Mouse (Mus musculus): Measurements from ENCODE around the gene Brd2.

Brd2 gene

DNA sequence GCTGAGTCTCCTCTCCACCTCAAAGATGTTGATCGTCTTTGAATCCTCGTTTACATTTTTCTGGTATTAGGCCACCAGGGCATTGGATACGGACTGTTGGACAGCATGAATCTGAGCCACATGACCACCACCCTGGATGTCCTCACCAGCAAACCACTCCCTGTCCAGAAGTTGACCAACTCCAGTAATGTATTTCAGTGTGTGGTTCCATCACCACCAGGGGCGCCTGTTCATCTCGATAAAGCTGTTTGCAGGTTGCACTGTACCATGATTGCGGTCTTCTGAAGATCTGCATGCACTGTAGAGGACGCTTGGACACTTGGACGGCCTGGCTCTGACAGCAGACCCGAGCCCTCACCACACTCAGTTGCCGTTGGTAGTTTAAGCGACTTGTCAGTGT lies 10.9 kb upstream of the Brd2 start:
- peak in 1 of 2 experiments; percentile 4 for DNase-seq (ENCODE audit: low spot score in 2 of 2)

DNA sequence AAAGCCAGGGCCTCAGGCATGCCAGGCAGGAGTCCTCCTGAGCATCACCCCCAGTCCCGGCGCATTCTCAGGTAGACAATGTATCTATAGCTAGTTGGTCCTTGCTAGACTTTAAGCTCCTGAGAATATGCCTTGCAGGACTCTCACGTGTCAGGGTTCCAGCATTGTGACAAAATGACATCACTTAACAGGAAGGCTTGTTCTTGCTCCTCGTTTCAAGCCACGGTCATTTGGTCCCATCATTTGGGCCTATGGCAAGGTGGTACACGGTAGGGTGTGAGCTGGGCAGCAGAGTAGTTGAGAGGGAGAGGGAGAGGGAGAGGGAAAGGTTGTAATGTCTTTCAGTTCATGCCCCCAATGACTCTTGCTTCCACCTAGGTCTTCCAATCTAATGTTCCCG lies 9.5 kb upstream of the Brd2 start:
- DNase-seq (ENCODE audit: low spot score in 2 of 2), result no peak

GRCm38 (mm10) chr17:34130073-34130947 lies 7.9 kb upstream of the Brd2 start:
- DNase-seq (ENCODE audit: low spot score in 2 of 2), result no peak

GRCm38 (mm10) chr17:34128944-34129791 lies 6.7 kb upstream of the Brd2 start:
- no peak for DNase-seq (ENCODE audit: low spot score in 2 of 2)

DNA sequence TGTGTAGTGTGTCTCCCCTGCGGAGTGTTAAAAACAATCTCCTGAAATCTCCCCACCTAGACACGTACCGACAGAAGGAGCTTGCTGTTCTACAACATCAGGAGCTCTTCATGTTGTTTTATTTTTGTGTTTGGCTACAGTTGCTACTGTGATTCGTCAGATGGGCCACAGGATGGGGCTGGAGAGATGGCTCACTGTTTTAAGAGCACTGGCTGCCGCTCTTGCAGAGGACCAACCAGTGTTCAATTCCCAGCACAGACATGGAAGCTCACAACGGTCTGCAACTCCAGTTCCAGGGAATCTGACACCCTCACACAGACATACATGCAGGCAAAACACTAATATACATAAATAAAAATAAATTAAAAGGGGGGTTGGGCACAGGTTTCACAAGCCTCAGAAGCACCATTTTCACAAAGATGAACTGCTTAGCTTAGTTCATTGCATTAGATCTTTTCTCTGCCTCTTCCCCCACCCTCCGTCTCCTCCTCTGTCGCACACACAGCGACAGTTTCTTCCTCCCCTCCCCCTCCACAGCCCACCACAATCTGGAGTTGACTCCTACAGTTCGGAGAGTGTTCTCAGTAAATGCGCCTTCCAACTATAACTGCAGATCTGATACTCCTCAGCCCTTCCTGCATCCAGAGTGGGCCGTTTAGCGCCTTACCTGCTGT lies 6.0 kb upstream of the Brd2 start:
- peak in 1 of 2 experiments; percentile 61 for DNase-seq (ENCODE audit: low spot score in 2 of 2)

- DNase-seq (ENCODE audit: low spot score in 2 of 2), result peak in 1 of 2 experiments; percentile 62
Measured at GRCm38 (mm10) chr17:34127475-34127874, 5.0 kb upstream of the Brd2 start.

GRCm38 (mm10) chr17:34126826-34127420 lies 4.5 kb upstream of the Brd2 start:
- DNase-seq (ENCODE audit: low spot score in 2 of 2), result no peak

DNA sequence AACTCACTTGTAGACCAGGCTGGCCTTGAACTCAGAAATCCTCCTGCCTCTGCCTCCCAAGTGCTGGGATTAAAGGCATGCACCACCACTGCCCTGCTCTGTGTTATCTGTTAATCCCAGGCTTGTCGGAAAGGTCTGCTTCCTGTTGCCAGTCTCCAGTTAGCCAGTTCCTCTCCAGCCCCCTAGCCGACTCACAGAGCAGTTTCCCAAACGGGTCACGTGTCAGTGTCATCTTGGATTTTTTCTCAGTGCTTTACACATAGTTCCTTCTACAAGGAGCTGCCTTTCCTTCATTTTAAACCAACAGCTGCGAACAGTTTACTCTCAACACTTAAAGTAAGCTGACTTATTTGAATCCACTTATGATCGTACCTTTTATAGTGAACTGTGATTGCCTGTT lies 2.2 kb upstream of the Brd2 start:
- DNase-seq (ENCODE audit: low spot score in 2 of 2), result no peak

DNA sequence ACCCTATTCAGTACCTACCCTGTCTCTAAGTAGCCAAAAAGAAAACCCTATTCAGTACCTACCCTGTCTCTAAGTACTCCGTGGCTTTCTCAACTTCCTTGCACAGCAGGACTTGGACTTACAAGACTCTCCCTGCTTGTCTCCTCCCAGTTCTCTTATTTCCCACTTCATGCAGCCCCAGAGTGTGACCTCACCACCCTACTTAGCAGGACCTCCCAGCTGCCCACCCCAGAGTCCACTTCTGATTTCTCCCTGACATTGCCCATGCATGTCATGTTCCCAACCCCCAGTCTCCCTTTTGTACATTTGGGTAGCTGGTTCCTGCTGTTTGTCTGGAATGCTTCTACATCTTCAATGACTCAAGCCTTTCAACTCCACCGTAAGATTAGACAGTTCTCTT lies 1.1 kb upstream of the Brd2 start:
- DNase-seq (ENCODE audit: low spot score in 2 of 2), result no peak

DNA sequence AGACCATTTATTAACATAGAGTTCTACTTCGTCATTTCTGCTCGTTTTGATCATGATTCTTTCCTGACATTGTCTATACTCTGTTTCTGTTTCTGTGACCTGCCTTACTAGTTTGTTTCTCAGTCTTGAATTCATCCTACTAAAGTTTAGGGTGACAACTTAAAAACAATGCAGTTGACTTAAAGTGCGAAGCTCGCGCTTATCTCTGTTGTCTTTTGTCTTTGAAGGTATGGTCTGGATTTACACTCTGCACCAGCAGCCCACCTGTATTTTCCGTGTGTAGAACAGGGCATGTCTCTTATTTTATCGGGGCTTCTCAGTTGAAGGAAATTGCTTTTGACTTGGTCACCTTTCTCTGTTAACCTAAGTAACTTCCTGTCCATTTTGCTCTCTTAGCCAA lies 677 bp upstream of the Brd2 start:
- no peak for DNase-seq (ENCODE audit: low spot score in 2 of 2)

GRCm38 (mm10) chr17:34121879-34122187 lies 601 bp downstream of the Brd2 start:
- peak in 1 of 2 experiments; percentile 66 for DNase-seq (ENCODE audit: low spot score in 2 of 2)

DNA sequence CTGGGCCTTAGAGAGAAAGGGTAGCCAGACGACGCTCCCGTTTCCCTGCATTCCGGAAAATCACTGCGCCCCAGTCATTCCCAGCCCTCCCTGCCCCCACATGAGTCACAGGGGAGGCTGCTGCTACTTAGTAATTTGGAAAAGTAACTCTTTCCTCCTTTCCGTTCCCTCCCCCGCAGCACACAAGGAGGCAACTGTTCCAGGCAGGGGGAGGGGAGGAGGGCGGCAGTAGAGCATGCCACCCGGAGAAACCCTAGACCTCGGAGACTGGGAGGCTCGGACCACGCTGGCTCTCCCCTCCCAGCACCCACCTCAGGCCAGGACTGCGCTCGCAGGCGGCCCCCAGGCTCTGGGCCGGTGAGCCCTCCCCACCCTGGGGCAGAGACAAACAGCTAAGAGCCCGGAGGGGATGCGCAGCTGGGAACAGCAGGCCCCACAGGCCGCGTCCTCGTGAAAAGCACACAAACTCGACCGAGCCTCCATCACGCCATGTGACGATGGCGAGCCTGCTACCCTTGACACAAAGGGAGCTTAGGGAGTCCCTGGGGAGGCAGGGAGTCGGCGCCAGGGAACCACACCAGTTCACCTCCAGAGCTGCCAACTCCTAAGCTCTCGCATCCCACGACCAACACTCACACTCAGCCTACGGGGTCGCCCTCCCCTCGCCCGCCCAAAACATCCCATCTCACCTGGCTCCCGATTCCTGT lies 1.1 kb downstream of the Brd2 start:
- peak; percentile 91 to 92 for DNase-seq (ENCODE audit: low spot score in 2 of 2)

GRCm38 (mm10) chr17:34120814-34121171 lies 1.6 kb downstream of the Brd2 start:
- no peak for DNase-seq (ENCODE audit: low spot score in 2 of 2)

DNA sequence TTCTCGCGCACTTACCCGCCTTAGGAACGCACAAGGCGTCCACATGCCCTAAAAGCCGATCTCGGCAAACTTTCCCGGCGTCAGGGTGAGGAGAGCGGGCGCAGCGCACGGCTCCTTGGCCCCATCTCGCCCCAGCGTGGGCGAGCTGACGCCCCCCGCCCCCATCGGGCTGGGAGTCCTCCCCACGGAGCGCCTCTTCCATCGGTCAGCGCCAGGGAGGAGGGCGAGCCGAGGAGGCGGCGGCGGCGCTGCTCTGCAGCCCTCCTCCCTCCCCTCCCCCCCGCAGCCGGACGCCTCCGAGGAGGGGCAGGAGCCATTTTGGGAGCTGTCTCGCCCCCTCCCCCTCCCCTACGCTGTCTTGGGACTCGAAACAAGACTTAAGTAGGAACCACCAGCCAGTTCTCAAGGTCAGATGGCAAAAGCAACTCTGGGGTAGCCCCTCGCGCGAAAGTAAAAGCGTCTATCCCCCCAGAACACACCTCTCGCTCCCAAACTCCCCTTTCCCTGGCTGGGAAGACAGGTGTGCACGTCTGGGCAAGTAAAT lies 2.2 kb downstream of the Brd2 start:
- DNase-seq (ENCODE audit: low spot score in 2 of 2), result peak in 1 of 2 experiments; percentile 87

DNA sequence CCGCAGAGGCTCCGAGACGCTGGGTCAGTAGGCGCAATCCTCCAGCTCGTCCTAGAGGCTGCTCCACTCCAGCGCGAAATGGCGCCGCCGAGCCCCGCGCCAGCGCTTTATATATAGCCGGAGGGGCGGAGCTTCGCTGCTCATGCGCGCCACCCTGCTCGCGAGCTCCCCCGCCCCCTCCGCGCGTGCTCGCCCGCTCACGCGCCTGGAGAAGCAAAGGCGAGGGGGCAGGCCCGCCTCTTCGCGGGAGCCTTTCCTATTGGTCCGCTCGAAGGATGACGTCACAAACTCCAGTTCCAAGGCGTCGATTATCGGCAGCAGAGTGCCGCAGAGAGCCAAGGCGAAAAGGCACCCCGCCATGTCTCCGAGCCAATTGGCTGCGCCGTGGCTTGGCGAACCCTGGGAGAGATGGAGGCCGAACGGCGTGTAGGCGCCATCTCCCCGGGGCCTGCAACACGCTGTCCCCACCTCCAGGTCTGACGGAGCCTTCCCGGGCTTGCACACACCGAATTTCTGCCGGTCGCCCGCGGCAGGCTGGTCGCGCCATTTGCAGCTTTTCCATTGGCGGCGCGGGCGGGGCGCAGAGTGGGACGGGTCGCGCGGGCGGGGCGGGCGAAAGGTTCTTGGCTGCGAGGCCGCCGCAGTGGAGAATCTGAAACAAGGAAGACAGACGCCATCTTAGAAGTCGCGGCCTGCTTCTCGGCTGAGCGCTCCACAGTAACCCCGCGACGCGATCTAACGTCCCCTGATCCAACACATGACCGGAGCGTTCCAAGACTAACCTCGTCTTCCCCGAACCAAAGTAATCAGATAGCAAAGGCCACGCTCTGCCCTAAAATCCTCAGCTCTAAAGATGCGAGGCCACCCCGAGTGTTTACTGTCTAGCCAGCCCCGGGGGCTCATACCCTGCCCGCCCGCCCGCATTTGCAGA lies 2.9 kb downstream of the Brd2 start, which contains the start of gene H2-DMa:
Gene H2-DMa (plus strand): TSS at position 293 of the 931 bp plus-strand sequence.
- DNase-seq (ENCODE audit: low spot score in 2 of 2), result peak; percentile 98 to 99

- no peak for DNase-seq (ENCODE audit: low spot score in 2 of 2)
Measured at GRCm38 (mm10) chr17:34118873-34119248, 3.6 kb downstream of the Brd2 start.

DNA sequence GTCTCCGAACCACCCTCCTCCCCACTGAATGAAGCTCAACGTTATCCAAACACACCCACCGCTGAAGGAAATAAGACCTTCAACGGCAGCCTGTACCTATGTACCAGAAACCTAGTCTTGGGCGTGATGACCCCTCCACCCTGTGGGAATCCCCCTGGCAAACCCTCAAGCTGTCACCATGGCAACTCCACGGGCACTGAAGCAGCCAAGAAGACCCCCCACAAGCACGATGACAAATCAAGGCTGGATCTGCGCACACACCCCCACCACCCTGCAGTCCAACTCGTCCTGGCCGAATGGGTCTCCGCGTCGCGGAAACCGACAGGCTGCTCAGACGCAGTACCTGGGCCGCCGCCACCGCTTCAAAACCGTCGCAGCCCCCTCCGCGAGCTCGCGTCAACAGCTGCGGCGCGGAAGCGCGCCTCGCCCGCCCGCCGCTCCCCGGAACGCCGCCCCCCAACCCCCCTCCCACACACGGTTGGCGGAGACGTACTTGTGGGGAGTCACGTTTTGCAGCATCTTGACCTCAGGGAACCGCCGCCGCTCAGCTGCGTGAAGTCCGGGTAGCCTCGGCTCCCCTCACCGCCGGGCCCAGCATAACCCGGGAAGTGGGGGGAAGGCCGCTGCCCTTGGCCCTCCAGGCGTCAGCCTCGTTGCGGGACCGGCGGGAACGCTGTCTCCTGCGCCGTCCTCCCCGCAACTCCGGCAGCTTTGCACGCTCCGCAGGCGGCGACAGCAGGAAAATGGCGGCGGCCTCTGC lies 4.1 kb downstream of the Brd2 start:
- DNase-seq (ENCODE audit: low spot score in 2 of 2), result peak in 1 of 2 experiments; percentile 50

GRCm38 (mm10) chr17:34117421-34118112 lies 4.9 kb downstream of the Brd2 start:
- no peak for DNase-seq (ENCODE audit: low spot score in 2 of 2)
